23 mouse cellular contexts compared by ENCODE assay signal in the genomic region with DNA sequence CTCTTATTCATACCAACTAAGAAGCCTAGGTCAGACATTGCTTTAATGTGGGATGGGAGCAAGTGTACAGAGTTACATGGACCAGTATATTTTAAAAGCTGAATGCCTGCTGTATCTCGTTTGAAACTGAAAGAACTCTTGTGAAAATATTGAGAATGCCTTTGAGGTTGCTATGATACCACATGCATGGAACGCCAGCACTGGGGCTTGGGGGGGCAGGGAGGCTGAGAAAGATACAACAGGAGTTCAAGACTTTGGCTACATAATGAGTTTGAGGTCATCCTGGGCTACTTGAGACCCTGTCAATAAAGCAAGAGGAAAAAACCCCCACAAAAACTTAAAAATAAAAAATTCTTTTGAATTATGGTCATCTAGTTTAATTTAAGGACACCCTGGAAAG.
DNase-seq lines count a peak whose midpoint lies in the region; ATAC-seq lines count a peak whose summit lies in the region.
"Had no signal": no experiment of that assay in that cellular context is flagged by ENCODE, and none has a peak within 500 bp of the region (broad histone marks: within the 10 kb centered on the region; RNA-seq: fewer than 3 reads in every experiment).

No protein-coding gene starts in this region.

- H3K4me3 ChIP-seq in hindbrain, embryonic 11.5 days (ENCODE audit: low read depth, low read length), result no peak overlapping the region
- H3K4me3 ChIP-seq in hindbrain, embryonic 13.5 days, result no peak overlapping the region
- H3K4me3 ChIP-seq in midbrain, embryonic 10.5 days, result no peak overlapping the region
- H3K4me3 ChIP-seq in midbrain, embryonic 16.5 days (ENCODE audit: low read depth, low read length), result no peak overlapping the region
- H3K4me3 ChIP-seq: embryonic facial prominence, embryonic 10.5 days; embryonic facial prominence, embryonic 13.5 days; erythroblast, embryonic 14.5 days; forebrain, embryonic 13.5 days; gastrocnemius, adult 2 months had no signal

- peak; percentile 29; the same call in 1 of the 2 replicates for ATAC-seq in hindbrain, embryonic 11.5 days (ENCODE audit: low FRiP score)
- no peak for ATAC-seq in hindbrain, embryonic 13.5 days (ENCODE audit: low FRiP score)
- ATAC-seq in midbrain, embryonic 16.5 days, result no peak
- ATAC-seq in activated CD4-positive, CD25-positive, alpha-beta regulatory T cell, adult 4 months, result no peak
- ATAC-seq: forebrain, postnatal 0 days; intestine, postnatal 0 days had no signal

- no peaks in the 10 kb centered on the region for H3K4me1 ChIP-seq in hindbrain, embryonic 11.5 days (replicated peaks; ENCODE audit: control insufficient read depth, insufficient read depth, low read length)
- no peaks in the 10 kb centered on the region; the same call in 1 of the 2 replicates for H3K4me1 ChIP-seq in hindbrain, embryonic 13.5 days (replicated peaks)
- peaks cover 21% of the 10 kb centered on the region for H3K4me1 ChIP-seq in midbrain, embryonic 10.5 days
- H3K4me1 ChIP-seq in midbrain, embryonic 16.5 days (ENCODE audit: control insufficient read depth, insufficient read depth, low read length), result no peaks in the 10 kb centered on the region

- H3K27ac ChIP-seq in hindbrain, embryonic 11.5 days (ENCODE audit: low read depth, low read length), result no peak overlapping the region
- no peak overlapping the region for H3K27ac ChIP-seq in hindbrain, embryonic 13.5 days
- 0 out of 2 replicates have a peak overlapping the region, but pooled peaks have one; percentile 13 for H3K27ac ChIP-seq in midbrain, embryonic 10.5 days (replicated peaks)
- H3K27ac ChIP-seq in midbrain, embryonic 16.5 days (ENCODE audit: low read length), result no peak overlapping the region
- H3K27ac ChIP-seq: embryonic facial prominence, embryonic 10.5 days; embryonic facial prominence, embryonic 13.5 days; forebrain, embryonic 13.5 days; gastrocnemius, adult 2 months had no signal

- WGBS in hindbrain, embryonic 11.5 days, result 9% methylated on average over 2 of the region's 2 CpGs
- 6% methylated on average over 2 of the region's 2 CpGs for WGBS in hindbrain, embryonic 13.5 days
- 7% methylated on average over 2 of the region's 2 CpGs for WGBS in midbrain, embryonic 10.5 days
- 7% methylated on average over 2 of the region's 2 CpGs for WGBS in midbrain, embryonic 16.5 days

- H3K27me3 ChIP-seq in hindbrain, embryonic 11.5 days (ENCODE audit: control insufficient read depth, insufficient read depth, low read length), result no peaks in the 10 kb centered on the region
- H3K27me3 ChIP-seq in hindbrain, embryonic 13.5 days, result no peaks in the 10 kb centered on the region
- H3K27me3 ChIP-seq in midbrain, embryonic 10.5 days (ENCODE audit: low read depth, poor library complexity, severe bottlenecking), result no peaks in the 10 kb centered on the region
- no peaks in the 10 kb centered on the region for H3K27me3 ChIP-seq in midbrain, embryonic 16.5 days (ENCODE audit: control insufficient read depth, insufficient read depth, low read depth, low read length)
- H3K27me3 ChIP-seq: embryonic facial prominence, embryonic 13.5 days; forebrain, embryonic 13.5 days had no signal

- H3K4me2 ChIP-seq in hindbrain, embryonic 11.5 days (replicated peaks; ENCODE audit: low read depth, low read length), result no peak overlapping the region
- H3K4me2 ChIP-seq in hindbrain, embryonic 13.5 days, result no peak overlapping the region
- no peak overlapping the region for H3K4me2 ChIP-seq in midbrain, embryonic 16.5 days (ENCODE audit: low read length)
- H3K4me2 ChIP-seq: embryonic facial prominence, embryonic 13.5 days; forebrain, embryonic 13.5 days; heart, embryonic 11.5 days had no signal

- DNase-seq in embryo, embryonic 10 days (ENCODE audit: low spot score), result peak; percentile 21
- no peak for DNase-seq in embryo, embryonic 11 days
- DNase-seq in hindbrain, embryonic 11.5 days (ENCODE audit: low spot score), result no peak
- peak; percentile 44 for DNase-seq in midbrain, embryonic 10.5 days (ENCODE audit: low spot score)
- DNase-seq in embryo, embryonic 10.5 days (ENCODE audit: low spot score), result peak; percentile 34
- DNase-seq: adrenal gland, postnatal 14 days; cerebellum, adult 11 months; cerebellum, adult 2 months; cerebellum, adult 9-11 months; cerebellum, postnatal 25 days; forebrain, postnatal 0 days; gastrocnemius, adult 2 months; gastrocnemius, postnatal 14 days; heart, adult 11 months had no signal

- H3K9ac ChIP-seq in hindbrain, embryonic 11.5 days (ENCODE audit: low read depth, low read length), result no peak overlapping the region
- H3K9ac ChIP-seq in hindbrain, embryonic 13.5 days, result no peak overlapping the region
- no peak overlapping the region for H3K9ac ChIP-seq in midbrain, embryonic 16.5 days (ENCODE audit: low read depth, low read length)
- H3K9ac ChIP-seq: embryonic facial prominence, embryonic 13.5 days; forebrain, embryonic 13.5 days; forebrain, postnatal 0 days had no signal

- H3K36me3 ChIP-seq in hindbrain, embryonic 11.5 days (ENCODE audit: control insufficient read depth, insufficient read depth, low read length), result no peaks in the 10 kb centered on the region
- H3K36me3 ChIP-seq in hindbrain, embryonic 13.5 days, result no peaks in the 10 kb centered on the region
- H3K36me3 ChIP-seq in midbrain, embryonic 10.5 days, result no peaks in the 10 kb centered on the region
- no peaks in the 10 kb centered on the region for H3K36me3 ChIP-seq in midbrain, embryonic 16.5 days (ENCODE audit: control insufficient read depth, insufficient read depth, low read length)
- H3K36me3 ChIP-seq: embryonic facial prominence, embryonic 10.5 days; embryonic facial prominence, embryonic 13.5 days had no signal

- no peaks in the 10 kb centered on the region for H3K9me3 ChIP-seq in hindbrain, embryonic 11.5 days (ENCODE audit: control insufficient read depth, low read length)
- H3K9me3 ChIP-seq in hindbrain, embryonic 13.5 days, result no peaks in the 10 kb centered on the region
- H3K9me3 ChIP-seq in midbrain, embryonic 10.5 days (replicated peaks), result no peaks in the 10 kb centered on the region
- H3K9me3 ChIP-seq in midbrain, embryonic 16.5 days (replicated peaks; ENCODE audit: control insufficient read depth, low read length, poor library complexity, severe bottlenecking), result no peaks in the 10 kb centered on the region
- H3K9me3 ChIP-seq: embryonic facial prominence, embryonic 10.5 days; embryonic facial prominence, embryonic 13.5 days; forebrain, embryonic 13.5 days had no signal

Comparison
In these comparisons a context has a peak if more than half of its experiments do, and no peak if none do; other contexts are left out.
1. DNase-seq: peak in embryo, embryonic 10 days (single experiment), midbrain, embryonic 10.5 days (single experiment) and embryo, embryonic 10.5 days (single experiment); none in embryo, embryonic 11 days (single experiment) and hindbrain, embryonic 11.5 days (single experiment).